Mouse (Mus musculus): ENCODE results near the gene Pla1a. TPM values are rescaled to one million over a fixed set of nuclear protein-coding genes. Genes with fewer than 3 reads are reported as not detected.
"Not testable (repeated sequence)": the region's sequence is repeated elsewhere in the genome, so short reads cannot be mapped to it uniquely, and the experiment has no call there.

The Pla1a gene
- polyA plus RNA-seq (2015; fragmentation: Nextera tagmentation; extraction: Ambion mirVana), result 0.36 and 0.68 TPM in 2 replicates

GRCm38 (mm10) chr16:38432498-38433425 is at the start of gene Pla1a:
Gene Pla1a, minus strand, starts transcription at chr16:38433145.
- H3K27ac ChIP-seq (ENCODE audit: low read length), result no peak within 1 kb of the TSS
- H3K4me2 ChIP-seq (ENCODE audit: low read length), result no peak within 1 kb of the TSS
- WGBS, result 89% methylated on average over 11 of the region's 11 CpGs
- H3K9ac ChIP-seq (ENCODE audit: low read depth, low read length), result no peak within 1 kb of the TSS
- no peak within 1 kb of the TSS for H3K4me3 ChIP-seq (ENCODE audit: low read depth, low read length)
- H3K9me3 ChIP-seq (replicated peaks; ENCODE audit: control insufficient read depth, low read length, poor library complexity, severe bottlenecking), result no peaks in the 10 kb centered on the region
- no peaks in the 10 kb centered on the region for H3K4me1 ChIP-seq (ENCODE audit: control insufficient read depth, insufficient read depth, low read length)
- H3K27me3 ChIP-seq (ENCODE audit: control insufficient read depth, insufficient read depth, low read depth, low read length), result no peaks in the 10 kb centered on the region
- H3K36me3 ChIP-seq (ENCODE audit: control insufficient read depth, insufficient read depth, low read length), result no peaks in the 10 kb centered on the region
- ATAC-seq, result no peak

- Histone ChIP-seq H3K4me1 (ENCODE audit: control insufficient read depth, insufficient read depth, low read length) (0 out of 2 replicates have a peak, but pooled peaks cover 3% of the 10 kb centered on the region), H3K36me3 (ENCODE audit: control insufficient read depth, insufficient read depth, low read length) (no peaks in the 10 kb centered on the region), H3K9me3 (replicated peaks; ENCODE audit: control insufficient read depth, low read length, poor library complexity, severe bottlenecking) (no peaks in the 10 kb centered on the region), H3K4me2 (ENCODE audit: low read length) (no peak overlapping the region), H3K9ac (ENCODE audit: low read depth, low read length) (no peak overlapping the region), H3K27ac (ENCODE audit: low read length) (no peak overlapping the region), H3K27me3 (ENCODE audit: control insufficient read depth, insufficient read depth, low read depth, low read length) (peaks cover 4% of the 10 kb centered on the region; the same call in 1 of the 2 replicates), H3K4me3 (ENCODE audit: low read depth, low read length) (no peak overlapping the region)
- 83% methylated on average over 4 of the region's 4 CpGs for WGBS
- ATAC-seq, result no peak
These were observed 48.4 kb upstream of the Pla1a start for GRCm38 (mm10) chr16:38481327-38481726.

- 0 out of 2 replicates have a peak, but pooled peaks cover 3% of the 10 kb centered on the region for H3K4me1 ChIP-seq (ENCODE audit: control insufficient read depth, insufficient read depth, low read length)
- no peak overlapping the region for H3K4me2 ChIP-seq (ENCODE audit: low read length)
- H3K4me3 ChIP-seq (ENCODE audit: low read depth, low read length), result no peak overlapping the region
- H3K9me3 ChIP-seq (replicated peaks; ENCODE audit: control insufficient read depth, low read length, poor library complexity, severe bottlenecking), result no peaks in the 10 kb centered on the region
- ATAC-seq, result no peak
- H3K36me3 ChIP-seq (ENCODE audit: control insufficient read depth, insufficient read depth, low read length), result no peaks in the 10 kb centered on the region
- peaks cover 4% of the 10 kb centered on the region; the same call in 1 of the 2 replicates for H3K27me3 ChIP-seq (ENCODE audit: control insufficient read depth, insufficient read depth, low read depth, low read length)
- no peak overlapping the region for H3K27ac ChIP-seq (ENCODE audit: low read length)
- no peak overlapping the region for H3K9ac ChIP-seq (ENCODE audit: low read depth, low read length)
- WGBS, result 91% methylated on average over 3 of the region's 3 CpGs
These were observed 45.4 kb upstream of the Pla1a start for GRCm38 (mm10) chr16:38478296-38478695.

GRCm38 (mm10) chr16:38477241-38477608 is 44.3 kb upstream of the Pla1a start:
- ATAC-seq; H3K9me3 ChIP-seq (replicated peaks; ENCODE audit: control insufficient read depth, low read length, poor library complexity, severe bottlenecking); H3K36me3 ChIP-seq (ENCODE audit: control insufficient read depth, insufficient read depth, low read length); H3K27ac ChIP-seq (ENCODE audit: low read length); H3K27me3 ChIP-seq (ENCODE audit: control insufficient read depth, insufficient read depth, low read depth, low read length); H3K4me1 ChIP-seq (ENCODE audit: control insufficient read depth, insufficient read depth, low read length): not testable (repeated sequence)
- peak overlapping the region; percentile 39 for H3K4me3 ChIP-seq (ENCODE audit: low read depth, low read length)
- peak overlapping the region; percentile 77 for H3K4me2 ChIP-seq (ENCODE audit: low read length)
- H3K9ac ChIP-seq (ENCODE audit: low read depth, low read length), result peak overlapping the region; percentile 51; the same call in 1 of the 2 replicates
- WGBS, result 51% methylated on average over 14 of the region's 14 CpGs

- Histone ChIP-seq H3K4me2 (ENCODE audit: low read length) (peak overlapping the region; percentile 77), H3K27ac (ENCODE audit: low read length) (no peak overlapping the region), H3K27me3 (ENCODE audit: control insufficient read depth, insufficient read depth, low read depth, low read length) (no peaks in the 10 kb centered on the region), H3K4me1 (ENCODE audit: control insufficient read depth, insufficient read depth, low read length) (0 out of 2 replicates have a peak, but pooled peaks cover 3% of the 10 kb centered on the region), H3K36me3 (ENCODE audit: control insufficient read depth, insufficient read depth, low read length) (no peaks in the 10 kb centered on the region), H3K9ac (ENCODE audit: low read depth, low read length) (peak overlapping the region; percentile 51), H3K4me3 (ENCODE audit: low read depth, low read length) (peak overlapping the region; percentile 39), H3K9me3 (replicated peaks; ENCODE audit: control insufficient read depth, low read length, poor library complexity, severe bottlenecking) (no peaks in the 10 kb centered on the region)
- 0 out of 2 replicates have a peak, but pooled peaks have one; percentile 42 for ATAC-seq
- 10% methylated on average over 34 of the region's 34 CpGs for WGBS
These were observed 43.6 kb upstream of the Pla1a start for GRCm38 (mm10) chr16:38476312-38477240.

GRCm38 (mm10) chr16:38475681-38476311 is 42.9 kb upstream of the Pla1a start:
- Histone ChIP-seq H3K9ac (ENCODE audit: low read depth, low read length) (no peak overlapping the region), H3K27ac (ENCODE audit: low read length) (no peak overlapping the region), H3K4me1 (ENCODE audit: control insufficient read depth, insufficient read depth, low read length) (0 out of 2 replicates have a peak, but pooled peaks cover 3% of the 10 kb centered on the region), H3K36me3 (ENCODE audit: control insufficient read depth, insufficient read depth, low read length) (no peaks in the 10 kb centered on the region), H3K27me3 (ENCODE audit: control insufficient read depth, insufficient read depth, low read depth, low read length) (no peaks in the 10 kb centered on the region), H3K4me2 (ENCODE audit: low read length) (peak overlapping the region; percentile 77), H3K4me3 (ENCODE audit: low read depth, low read length) (peak overlapping the region; percentile 39; the same call in 1 of the 2 replicates), H3K9me3 (replicated peaks; ENCODE audit: control insufficient read depth, low read length, poor library complexity, severe bottlenecking) (no peaks in the 10 kb centered on the region)
- ATAC-seq, result no peak
- 66% methylated on average over 4 of the region's 4 CpGs for WGBS

GRCm38 (mm10) chr16:38474677-38475286 is 41.8 kb upstream of the Pla1a start:
- Histone ChIP-seq H3K27me3 (ENCODE audit: control insufficient read depth, insufficient read depth, low read depth, low read length) (no peaks in the 10 kb centered on the region), H3K36me3 (ENCODE audit: control insufficient read depth, insufficient read depth, low read length) (no peaks in the 10 kb centered on the region), H3K9ac (ENCODE audit: low read depth, low read length) (no peak overlapping the region), H3K4me3 (ENCODE audit: low read depth, low read length) (no peak overlapping the region), H3K9me3 (replicated peaks; ENCODE audit: control insufficient read depth, low read length, poor library complexity, severe bottlenecking) (no peaks in the 10 kb centered on the region), H3K4me2 (ENCODE audit: low read length) (no peak overlapping the region), H3K4me1 (ENCODE audit: control insufficient read depth, insufficient read depth, low read length) (0 out of 2 replicates have a peak, but pooled peaks cover 3% of the 10 kb centered on the region), H3K27ac (ENCODE audit: low read length) (no peak overlapping the region)
- no peak for ATAC-seq
- WGBS, result 92% methylated on average over 9 of the region's 9 CpGs

GRCm38 (mm10) chr16:38473661-38474060 is 40.7 kb upstream of the Pla1a start:
- Histone ChIP-seq H3K9ac (ENCODE audit: low read depth, low read length) (no peak overlapping the region), H3K4me1 (ENCODE audit: control insufficient read depth, insufficient read depth, low read length) (0 out of 2 replicates have a peak, but pooled peaks cover 3% of the 10 kb centered on the region), H3K4me2 (ENCODE audit: low read length) (no peak overlapping the region), H3K36me3 (ENCODE audit: control insufficient read depth, insufficient read depth, low read length) (no peaks in the 10 kb centered on the region), H3K4me3 (ENCODE audit: low read depth, low read length) (no peak overlapping the region), H3K27ac (ENCODE audit: low read length) (no peak overlapping the region), H3K9me3 (replicated peaks; ENCODE audit: control insufficient read depth, low read length, poor library complexity, severe bottlenecking) (no peaks in the 10 kb centered on the region), H3K27me3 (ENCODE audit: control insufficient read depth, insufficient read depth, low read depth, low read length) (no peaks in the 10 kb centered on the region)
- WGBS, result 90% methylated on average over 5 of the region's 5 CpGs
- no peak for ATAC-seq
